Mouse (Mus musculus) heart, adult 8-10 months (tissue): ENCODE measurements around the gene Sobp. TPM values are rescaled to one million over a fixed set of nuclear protein-coding genes. Genes with fewer than 3 reads are reported as not detected.
A peak's percentile ranks its signal among the peaks of the same experiment; 100 is the strongest.

ENCODE experiments used
- DNase-seq: peaks from one replicate; pipeline ENCODE4 v3.0.0; 2022; ENCODE audit warnings: low spot score
- total RNA-seq, 4 experiments: library from RNA; stranded (reverse); gene quantifications; 2 replicates each; pipeline ENCODE4 v1.2.4; 2022

Gene Sobp
- total RNA-seq, 4 experiments from 2014 or later: 13.3 to 17.7 (median 15.5) TPM

DNA sequence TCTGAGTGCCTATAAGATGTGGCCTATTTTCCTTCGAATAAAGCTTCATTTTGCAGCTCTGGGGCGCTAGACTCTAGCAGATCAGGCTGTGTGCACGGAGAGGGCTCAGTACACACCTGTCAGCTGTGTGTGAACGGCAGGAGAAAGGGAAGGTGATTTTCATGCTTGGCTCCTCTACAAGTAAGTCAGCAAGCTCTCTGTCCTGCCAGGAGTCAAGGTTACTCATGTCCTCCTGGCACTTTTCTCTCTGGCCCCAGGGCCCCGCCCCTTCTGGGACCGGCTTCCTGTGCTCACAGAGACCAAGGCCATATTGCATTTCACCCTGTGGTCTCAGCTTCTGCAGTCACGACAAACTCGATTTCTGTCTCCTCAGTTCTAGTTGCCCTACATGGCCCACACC, 138.8 kb downstream of the Sobp start:
- DNase-seq: peak; percentile 50

DNA sequence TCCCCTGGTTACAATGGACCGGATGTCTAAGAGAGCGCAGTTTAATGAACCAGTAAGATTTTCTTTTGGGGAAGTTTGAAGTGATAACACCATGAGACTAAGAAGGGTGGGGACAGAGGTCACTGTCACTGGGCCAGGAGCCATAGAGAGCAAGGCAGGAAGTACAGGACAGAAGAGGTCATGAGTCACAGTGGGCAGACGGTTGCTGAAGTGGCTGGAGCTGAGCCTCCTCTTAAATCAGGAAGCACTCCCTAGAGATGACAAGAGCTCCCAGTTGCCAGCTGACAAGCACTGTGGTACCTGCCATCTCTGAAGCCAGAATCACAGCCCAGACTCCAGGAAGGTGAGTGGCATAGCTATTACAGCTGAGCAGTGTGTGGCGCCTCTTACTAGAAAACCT, 139.5 kb downstream of the Sobp start:
- peak; percentile 71 for DNase-seq

DNA sequence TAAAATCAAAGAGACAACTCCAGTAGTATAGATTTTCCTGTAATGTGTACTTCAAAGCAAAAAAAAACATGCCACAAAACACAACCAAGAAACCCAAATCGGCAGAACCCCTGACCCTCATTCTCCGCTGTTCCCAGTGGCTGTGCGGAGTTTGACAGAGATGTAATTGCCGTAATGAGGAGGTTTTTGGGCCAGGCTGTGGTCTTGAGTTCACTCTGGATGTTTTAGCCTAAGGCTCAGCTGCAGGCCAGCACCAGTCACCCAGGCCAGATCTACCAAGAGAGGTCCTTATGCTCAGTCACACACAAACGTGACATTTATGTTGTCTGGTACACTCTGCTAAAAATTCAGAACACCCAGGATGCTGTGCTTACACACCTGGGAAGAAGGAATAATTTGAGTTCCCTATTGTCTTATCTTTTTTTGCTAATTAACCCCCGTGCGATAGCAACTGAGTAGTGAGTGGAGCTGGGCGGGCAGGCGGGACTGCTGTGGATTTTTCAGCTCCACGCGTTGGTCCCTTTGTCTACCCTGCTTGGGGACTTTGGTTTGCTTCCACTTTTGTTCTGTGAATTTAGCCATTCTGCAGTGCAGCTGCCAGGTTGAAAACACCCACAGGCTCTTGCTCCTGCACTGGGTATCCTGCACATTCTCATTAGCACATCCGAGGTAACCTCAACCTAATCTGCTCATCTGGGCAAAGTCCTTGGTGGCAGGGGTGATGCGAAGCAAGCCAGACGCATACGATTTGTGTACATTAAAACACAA, 140.7 kb downstream of the Sobp start:
- no peak for DNase-seq

DNA sequence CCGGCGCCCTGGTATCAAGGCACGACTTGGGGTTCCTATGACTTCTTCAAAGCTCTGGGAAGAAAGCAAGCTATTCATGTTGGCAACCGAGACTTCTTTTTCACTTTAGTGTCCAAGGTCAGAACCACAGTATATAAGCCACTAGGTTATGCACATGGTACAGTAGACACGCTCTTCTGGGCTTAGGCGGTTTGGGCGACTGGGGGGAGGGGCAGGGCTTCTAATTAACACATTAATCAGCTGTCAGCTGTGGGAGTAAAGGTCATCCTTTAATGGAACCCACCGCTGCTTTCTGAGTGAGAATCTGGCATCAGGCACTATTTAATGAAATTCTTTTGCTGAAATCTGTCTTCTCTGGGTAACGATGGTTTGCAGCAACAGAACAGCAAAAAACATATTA, 147.3 kb downstream of the Sobp start:
- no peak for DNase-seq

DNA sequence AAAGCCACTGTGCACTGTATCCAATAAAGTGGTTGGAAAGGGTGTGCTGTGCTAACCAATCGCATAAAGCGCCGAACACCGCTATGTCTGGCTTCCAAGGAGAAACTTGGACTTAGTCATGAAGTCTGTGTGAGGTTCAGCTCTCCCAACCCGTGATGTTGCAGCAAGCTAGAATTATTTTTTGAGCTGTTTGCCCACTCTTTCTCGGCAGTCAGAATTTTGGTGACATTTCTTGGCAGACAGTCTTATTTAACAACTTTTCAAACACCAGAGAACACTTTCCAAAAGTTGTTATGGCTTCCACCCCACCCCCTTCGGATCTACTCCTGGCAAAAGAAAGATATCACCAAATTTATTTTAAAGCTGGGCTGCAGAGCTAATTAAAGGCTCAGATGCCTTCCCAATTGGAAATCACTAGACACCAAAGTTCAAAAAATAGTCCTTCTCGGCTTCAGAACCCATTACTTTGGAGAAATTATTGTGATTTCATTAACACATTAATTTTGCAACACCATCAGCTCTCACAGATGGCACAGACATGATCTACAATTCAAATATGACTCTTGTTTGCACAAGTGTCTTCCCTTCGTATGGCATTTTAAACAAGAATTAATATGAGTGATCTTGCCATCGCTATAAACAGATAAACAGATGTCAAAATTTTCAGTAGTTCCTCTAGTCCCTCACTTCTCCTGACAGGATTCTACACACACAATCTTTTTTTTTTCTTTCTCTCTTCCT, 150.7 kb downstream of the Sobp start:
- no peak for DNase-seq

DNA sequence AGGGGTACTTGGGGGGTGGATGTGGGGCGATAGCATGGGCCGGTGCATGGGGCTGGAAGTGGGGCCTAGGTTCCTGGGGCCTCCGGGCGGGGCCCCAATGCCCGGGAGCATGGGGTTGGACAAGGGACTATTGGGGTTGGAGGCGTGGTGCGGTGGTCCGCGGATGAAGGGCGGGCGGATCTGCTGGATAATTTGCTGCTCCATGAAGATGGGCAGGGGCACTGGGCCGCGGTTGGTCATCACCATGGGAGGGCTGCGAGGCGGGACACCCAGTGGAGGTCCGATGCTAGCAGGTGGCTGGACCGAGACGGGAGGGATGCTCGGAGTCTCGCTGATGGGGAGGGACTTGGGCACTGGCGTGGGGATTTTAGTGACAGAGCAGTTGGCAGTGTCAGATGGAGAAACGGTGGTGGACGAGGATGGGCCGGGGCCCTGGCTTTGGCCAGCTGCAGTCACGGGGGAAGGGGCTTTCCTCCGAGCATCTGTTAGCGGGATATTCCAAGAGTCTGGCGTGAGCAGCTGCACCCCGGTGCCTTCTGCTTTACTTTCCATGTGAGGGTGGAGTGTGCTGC, 152.1 kb downstream of the Sobp start:
- no peak for DNase-seq

DNA sequence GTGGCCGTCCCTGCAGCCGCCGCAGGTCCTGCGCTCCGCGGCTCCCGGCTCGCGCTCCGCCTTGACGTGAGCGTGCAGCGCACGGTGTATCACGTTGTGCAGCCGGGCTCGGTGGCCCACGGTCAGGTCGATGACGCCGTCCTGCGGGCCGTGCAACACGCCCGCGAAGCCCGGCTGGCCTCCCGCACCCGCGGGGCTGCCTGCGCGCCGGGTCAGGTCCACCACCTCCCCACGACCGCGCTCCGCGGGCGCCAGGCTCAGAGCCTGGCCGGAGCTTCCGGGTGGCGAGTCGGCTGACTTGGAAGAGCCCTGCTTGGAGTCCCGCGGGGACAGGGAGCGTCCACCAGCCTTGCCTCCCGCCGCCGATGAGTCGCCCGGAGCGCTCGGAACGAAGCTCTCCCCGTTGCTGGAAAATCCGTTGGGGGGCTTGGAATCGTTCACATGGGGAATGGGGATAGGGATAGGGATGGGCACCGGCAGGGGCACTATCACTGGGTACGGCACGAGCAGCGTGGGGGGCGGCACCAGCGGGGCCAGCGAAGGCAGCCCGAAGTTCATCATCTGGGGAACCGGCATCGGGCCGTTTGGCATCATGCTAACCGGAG, 152.7 kb downstream of the Sobp start:
- no peak for DNase-seq

DNA sequence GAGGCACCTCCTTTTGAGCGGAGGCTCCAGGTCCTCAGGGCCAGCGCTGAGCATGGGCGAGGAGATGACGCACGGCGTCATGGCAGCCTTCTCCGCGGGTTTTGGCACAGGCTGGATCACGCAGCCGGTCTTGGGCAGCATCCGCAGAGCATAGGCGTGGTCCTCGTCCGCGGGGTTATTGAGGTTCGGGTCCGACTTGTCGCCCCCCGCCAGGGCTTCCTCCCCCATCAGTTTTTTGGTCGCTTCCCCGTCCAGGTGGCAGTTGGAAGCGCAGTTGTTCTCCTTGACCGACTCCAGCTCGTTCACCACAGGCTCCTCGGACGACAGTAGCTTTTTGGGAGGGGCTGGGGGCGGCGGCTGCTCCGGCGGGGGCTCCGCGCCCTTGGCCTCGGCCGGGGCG, 153.3 kb downstream of the Sobp start:
- DNase-seq: no peak

DNA sequence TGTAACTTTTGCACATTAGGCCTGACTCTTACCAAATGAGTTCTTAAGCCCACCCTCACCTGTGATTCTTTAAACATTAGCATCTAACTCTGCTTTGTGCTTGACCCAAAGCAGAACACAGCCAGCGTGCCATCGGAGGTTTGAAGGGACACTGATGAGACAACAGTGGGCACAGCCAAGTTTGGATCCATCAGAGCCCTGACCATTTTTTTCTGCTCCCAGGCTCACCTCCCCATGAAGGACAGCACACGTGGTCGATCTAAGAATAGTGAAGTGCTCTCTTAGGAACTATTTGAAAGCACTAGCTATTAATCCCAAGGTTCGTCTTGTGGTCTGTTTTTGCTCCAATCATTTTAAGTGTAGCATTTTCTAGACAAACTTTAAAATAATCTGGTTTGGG, 159.5 kb downstream of the Sobp start:
- no peak for DNase-seq

DNA sequence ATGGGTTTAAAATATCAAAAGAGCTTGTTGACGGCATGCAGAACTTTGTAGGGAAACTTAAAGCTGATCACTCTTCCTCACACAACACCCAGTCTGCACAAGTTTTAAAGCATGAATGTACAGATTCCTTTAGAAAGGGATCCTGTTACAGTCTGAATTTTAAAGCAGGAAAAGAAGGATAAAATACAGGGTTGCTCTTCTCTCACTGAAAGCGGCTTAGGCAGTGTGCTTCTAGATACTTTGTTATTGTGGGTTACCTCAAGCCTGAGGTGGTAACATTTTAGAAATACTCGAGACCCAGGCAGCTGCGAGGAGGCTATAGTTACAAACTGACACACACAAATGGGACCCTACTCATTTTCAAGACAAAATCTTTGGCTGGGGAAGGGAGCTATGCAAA, 160.0 kb downstream of the Sobp start:
- DNase-seq: no peak

DNA sequence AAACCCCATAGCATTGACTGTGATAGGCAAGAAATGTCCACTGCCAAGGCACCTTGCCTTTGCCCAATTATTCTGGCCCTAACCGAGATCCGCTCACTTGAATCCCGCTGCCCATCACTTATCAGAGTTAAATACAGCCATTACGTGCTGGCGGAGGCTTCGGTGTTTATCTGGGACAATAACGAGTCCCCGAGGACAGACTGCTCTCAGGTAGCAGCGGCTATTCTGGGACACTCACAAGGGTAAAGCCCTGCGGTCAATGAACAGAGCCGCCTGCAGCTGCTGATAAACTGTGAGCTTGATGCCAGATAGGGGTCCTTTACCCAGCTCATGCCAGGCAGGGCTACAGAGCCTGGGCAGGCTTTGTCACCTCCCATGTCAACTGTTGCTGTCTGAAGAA, 166.2 kb downstream of the Sobp start:
- DNase-seq: peak; percentile 63

DNA sequence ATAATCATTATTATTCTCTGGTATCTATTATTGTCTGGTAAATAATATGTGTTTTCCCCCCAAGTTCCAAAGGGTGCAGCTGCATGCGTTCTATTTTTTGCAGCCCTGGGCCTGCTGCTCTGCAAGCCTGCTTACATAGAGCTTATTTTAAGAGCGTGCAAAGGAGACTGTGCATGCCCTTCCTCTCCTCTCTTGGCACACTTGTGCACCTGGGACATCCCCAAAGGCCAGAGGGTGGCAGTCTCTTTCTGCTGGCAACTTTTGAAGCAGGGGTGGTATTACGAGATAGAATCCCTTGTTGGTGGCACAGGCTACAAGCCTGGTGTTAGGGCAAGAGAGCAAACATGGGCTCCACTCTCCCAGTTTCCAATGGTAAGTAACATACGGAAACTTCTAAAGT, 167.8 kb downstream of the Sobp start:
- peak; percentile 46 for DNase-seq

DNA sequence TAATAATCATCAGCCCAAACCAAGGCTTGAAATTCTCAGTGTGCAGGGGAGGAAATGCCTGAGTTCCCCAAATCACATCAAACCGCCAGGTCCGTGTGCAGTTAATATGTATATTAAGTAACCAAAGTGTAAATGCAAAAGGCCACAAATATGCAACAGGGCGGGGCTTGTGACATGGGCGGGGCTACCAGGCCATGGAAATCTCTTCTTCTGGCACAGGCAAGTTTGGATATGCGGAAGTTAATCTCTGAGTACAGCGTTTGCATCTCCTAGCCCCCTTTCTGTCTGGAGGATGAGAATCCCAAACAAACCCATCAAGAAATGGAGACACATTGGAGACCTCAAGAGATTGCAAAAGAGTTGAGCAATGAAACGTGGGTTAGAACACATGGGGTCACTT, 168.7 kb downstream of the Sobp start:
- DNase-seq: no peak

DNA sequence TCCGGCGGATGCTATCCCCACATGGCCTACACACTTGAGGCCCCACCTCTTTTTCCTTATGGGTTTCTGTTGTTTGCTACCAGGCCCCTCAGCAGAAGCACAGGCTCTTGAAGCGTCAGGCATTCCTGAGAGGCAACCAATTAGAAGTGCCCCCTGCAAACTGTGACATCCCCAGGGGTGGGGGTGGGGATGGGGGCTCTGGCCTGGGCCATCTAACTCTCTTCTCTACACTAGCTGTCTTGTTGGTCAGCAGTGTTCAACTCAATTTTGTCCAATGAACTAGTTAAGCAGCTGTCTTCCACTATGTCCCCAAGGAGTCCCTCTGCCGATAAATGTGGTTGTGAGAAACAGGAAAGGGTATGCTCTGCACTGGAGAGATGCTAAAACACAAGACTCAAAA, 169.3 kb downstream of the Sobp start:
- no peak for DNase-seq

DNA sequence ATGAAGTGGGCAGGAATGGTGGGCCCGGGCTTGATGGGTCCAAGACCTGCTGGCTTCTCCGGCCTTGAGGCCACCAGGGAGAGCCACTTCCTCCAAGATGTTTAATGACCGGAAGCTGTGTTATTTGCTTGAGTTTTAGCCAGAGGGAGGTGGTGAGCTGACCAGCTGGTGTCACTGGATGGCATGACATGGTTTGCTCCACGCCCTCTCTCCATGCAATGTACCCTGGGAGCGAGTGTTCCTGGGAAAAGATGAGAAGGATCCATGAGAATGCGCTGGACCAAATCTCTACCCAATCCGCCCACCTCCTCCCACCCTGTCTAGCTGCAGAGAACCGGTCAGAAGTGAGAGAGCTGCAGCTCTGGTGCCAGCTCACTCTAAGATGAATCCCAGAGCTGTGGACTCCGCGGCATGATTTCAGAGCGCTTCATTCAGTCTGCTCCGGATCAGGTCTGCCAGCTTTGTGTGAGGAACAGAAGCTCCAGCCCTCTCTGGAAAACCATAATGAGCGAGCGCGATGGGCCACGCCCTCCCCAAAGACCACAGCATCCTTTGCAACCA, 170.1 kb downstream of the Sobp start:
- no peak for DNase-seq

DNA sequence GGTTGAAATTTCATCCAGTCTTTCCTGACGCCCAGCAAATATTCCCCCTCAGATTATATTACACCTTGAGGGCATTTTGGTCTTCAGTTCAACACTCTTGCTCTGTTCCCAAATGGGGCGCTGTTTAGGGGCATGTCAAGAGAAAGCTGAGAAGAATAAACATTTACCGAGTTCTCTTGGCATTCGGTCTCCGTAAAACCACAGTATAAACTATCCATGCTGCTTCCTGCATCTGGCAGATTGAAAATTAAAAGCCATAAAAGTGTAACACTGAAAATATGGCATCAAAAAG, 170.9 kb downstream of the Sobp start:
- no peak for DNase-seq

DNA sequence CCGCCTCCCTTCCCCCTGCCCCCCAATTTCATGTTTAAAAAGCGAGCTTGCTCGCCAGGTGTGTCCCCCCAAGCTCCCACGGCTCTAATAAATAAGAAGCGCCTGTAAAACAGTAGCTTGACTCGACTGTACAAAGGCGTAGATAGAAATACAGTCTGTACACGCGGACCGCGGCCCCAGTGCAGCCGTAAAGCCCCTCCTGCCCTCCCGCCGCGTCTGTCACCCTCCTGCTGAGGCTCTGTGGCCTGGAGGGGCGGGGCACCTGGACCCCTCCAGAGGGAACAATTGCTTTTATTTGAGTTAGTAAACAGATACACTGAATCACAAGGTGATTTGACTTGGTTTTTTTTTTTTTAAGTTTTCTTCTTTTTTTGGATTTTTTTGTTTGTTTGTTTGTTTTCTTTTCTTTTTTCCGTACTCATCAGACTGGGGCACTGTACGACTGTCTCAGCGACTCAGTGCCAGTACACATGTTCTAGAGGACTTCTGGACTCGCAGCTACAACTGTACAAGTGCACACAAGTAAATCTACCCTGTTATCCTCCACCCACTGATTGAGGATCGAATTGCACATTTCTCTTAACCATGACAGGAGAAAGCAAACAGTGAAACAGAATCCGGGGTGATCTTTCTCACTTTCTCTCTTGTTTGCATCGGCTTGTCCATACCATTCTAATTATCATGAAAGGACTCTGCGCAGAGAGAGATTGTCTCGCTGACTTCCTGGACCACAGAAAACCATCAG, 171.4 kb downstream of the Sobp start:
- no peak for DNase-seq

DNA sequence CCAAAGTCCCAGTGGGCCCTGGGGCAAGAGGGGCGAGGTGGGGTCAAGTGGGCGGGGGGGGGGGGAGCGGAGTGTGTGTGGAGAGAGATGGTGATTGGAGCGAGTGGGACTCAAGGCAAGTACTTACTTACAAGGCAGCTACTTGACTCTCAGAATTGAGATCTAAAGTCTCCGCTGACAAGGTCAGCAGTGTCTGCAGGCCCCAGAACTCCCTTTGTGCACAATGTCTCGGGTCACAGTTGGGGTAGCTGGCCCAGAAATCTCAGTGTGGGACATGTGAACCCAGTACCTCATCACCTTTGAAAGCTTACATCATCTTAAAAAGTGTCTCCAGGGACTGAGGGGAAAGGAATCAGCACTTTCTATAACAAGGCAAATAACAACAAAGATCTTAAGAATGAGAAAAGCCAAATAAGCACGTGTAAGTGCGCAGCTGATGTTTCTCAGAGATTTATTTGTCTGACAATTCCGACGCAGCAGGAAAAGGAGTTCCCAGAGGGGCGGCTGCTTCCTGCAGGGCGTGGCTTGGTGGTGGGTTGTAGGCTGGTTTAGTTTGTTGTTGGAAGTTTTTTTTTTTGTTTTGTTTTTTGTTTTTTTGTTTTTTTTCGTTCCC, 172.2 kb downstream of the Sobp start:
- no peak for DNase-seq

DNA sequence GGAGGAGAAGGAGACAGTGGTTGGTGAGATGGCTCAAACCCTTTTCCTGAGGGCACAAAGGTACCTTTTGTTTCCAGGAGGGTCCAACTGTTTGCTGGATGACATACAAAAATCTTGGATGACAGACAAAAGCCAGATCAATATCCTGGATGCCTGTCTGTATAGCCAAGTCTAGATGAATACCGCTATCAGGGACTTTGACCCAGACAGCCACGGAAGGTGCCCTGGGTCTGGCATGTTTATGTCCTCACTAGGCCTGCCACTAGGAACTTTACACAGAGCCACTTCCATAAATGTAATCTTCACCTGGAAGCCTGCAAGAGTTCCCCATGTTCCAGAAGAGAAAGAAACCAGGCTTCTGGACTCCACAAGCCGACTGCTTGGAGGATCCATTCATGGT, 172.9 kb downstream of the Sobp start:
- DNase-seq: no peak

DNA sequence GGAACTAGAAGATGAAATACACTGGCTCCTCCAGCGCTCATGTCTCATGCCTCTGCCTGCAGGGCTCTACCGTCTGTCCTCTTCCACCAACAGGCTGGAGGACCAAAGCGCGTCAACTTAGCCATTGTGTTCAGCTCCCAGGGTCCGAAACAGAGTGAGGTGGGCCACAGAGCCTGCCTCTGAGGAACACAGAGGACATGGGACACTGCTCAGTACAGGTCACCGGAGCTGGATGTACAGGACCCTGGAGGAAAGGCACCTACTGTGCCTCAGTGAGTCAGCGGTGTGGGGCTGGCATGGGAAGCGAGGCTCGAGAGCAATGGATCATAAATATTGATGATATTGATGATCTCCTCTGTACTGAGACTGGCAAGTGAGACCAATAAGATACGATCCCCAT, 175.0 kb downstream of the Sobp start:
- no peak for DNase-seq

DNA sequence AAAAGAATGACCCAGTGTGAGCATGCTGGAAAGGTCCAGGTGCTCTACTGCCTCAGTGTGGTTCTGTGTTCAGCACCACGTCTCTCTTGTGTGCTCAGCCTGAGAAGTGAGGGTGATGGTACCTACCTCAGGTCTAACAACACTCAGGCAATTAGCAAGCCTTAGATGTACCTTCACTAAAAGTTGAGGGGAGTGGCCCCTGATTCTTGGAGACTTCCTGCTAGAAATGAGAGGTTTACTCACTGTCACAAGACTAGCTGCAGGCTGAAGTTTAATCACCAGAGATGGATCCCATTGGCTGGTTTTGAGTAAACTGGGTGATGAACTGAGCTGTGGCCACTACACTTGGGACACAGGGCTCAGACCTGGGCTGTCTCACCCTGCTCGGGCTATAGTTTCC, 177.1 kb downstream of the Sobp start:
- no peak for DNase-seq
